Mouse (Mus musculus): ENCODE data around the gene Tunar.

Gene Tunar

GRCm38 (mm10) chr12:105403742-105404141 lies 70.1 kb downstream of the Tunar start:
- CTCF ChIA-PET: no interaction called here

- CTCF ChIA-PET: no interaction called here
Measured at GRCm38 (mm10) chr12:105406008-105406407, 72.3 kb downstream of the Tunar start.

GRCm38 (mm10) chr12:105413909-105414308 lies 80.2 kb downstream of the Tunar start:
- CTCF ChIA-PET: no interaction called here

- CTCF ChIA-PET: no interaction called here
Measured at GRCm38 (mm10) chr12:105420476-105420875, 86.8 kb downstream of the Tunar start.

GRCm38 (mm10) chr12:105426541-105426940 lies 92.9 kb downstream of the Tunar start:
- CTCF ChIA-PET: no interaction called here

GRCm38 (mm10) chr12:105427039-105427757 lies 93.5 kb downstream of the Tunar start:
- CTCF ChIA-PET: no interaction called here

- CTCF ChIA-PET: no interaction called here
Measured at GRCm38 (mm10) chr12:105431872-105432271, 98.2 kb downstream of the Tunar start.

GRCm38 (mm10) chr12:105432807-105433206 lies 99.1 kb downstream of the Tunar start:
- CTCF ChIA-PET: no interaction called here

Data from spleen, embryonic (tissue).